Mouse (Mus musculus): ENCODE measurements around the gene Rras2. TPM values are rescaled to one million over a fixed set of nuclear protein-coding genes. Genes with fewer than 3 reads are reported as not detected.

Rras2 gene
- total RNA-seq (2021) = 10 to 100 TPM; 13.8 to 17.1 TPM
- long read RNA-seq, experiment 1, partial matches to known transcripts = 1 of 6 reads
- long read RNA-seq, experiment 1, other reads (novel, unspliced or antisense) = 1 of 6 reads
- long read RNA-seq, experiment 2, transcript Rras2-201 (6 exons, 2,275 nt) = major isoform, 8 of 8 reads
- long read RNA-seq, experiment 2, partial matches to known transcripts = 0 of 8 reads
- long read RNA-seq, experiment 2, other reads (novel, unspliced or antisense) = 0 of 8 reads

GRCm38 (mm10) chr7:114117444-114117905 is at the start of gene Rras2:
Gene Rras2, minus strand, starts transcription at chr7:114117781.
- intact Hi-C loops (cut with DNase I; ENCODE audit: low total_unique reads) = no loop called here
- DNase-seq = peak; percentile 86

- DNase-seq = no peak
- intact Hi-C loops (cut with DNase I; ENCODE audit: low total_unique reads) = no loop called here
Measured at GRCm38 (mm10) chr7:114162975-114163374, 45.4 kb upstream of the Rras2 start.

- intact Hi-C loops (cut with DNase I; ENCODE audit: low total_unique reads) = no loop called here
- no peak for DNase-seq
Measured at GRCm38 (mm10) chr7:114161101-114161500, 43.5 kb upstream of the Rras2 start.

GRCm38 (mm10) chr7:114157716-114158278 is 40.2 kb upstream of the Rras2 start:
- intact Hi-C loops (cut with DNase I; ENCODE audit: low total_unique reads) = no loop called here
- DNase-seq = no peak

- no peak for DNase-seq
- intact Hi-C loops (cut with DNase I; ENCODE audit: low total_unique reads) = no loop called here
Measured at GRCm38 (mm10) chr7:114156364-114156763, 38.8 kb upstream of the Rras2 start.

- intact Hi-C loops (cut with DNase I; ENCODE audit: low total_unique reads) = no loop called here
Measured at GRCm38 (mm10) chr7:114155053-114155865, 37.7 kb upstream of the Rras2 start.

GRCm38 (mm10) chr7:114151036-114151780 is 33.6 kb upstream of the Rras2 start:
- DNase-seq = no peak
- intact Hi-C loops (cut with DNase I; ENCODE audit: low total_unique reads) = no loop called here

More at GRCm38 (mm10) chr7:114155053-114155865, 37.7 kb upstream of the Rras2 start:
- no peak for DNase-seq

- intact Hi-C loops (cut with DNase I; ENCODE audit: low total_unique reads) = no loop called here
- no peak for DNase-seq
Measured at GRCm38 (mm10) chr7:114149564-114149963, 32.0 kb upstream of the Rras2 start.

GRCm38 (mm10) chr7:114149135-114149534 is 31.6 kb upstream of the Rras2 start:
- DNase-seq = no peak
- intact Hi-C loops (cut with DNase I; ENCODE audit: low total_unique reads) = no loop called here

GRCm38 (mm10) chr7:114145841-114146240 is 28.3 kb upstream of the Rras2 start:
- DNase-seq = no peak
- intact Hi-C loops (cut with DNase I; ENCODE audit: low total_unique reads) = no loop called here

GRCm38 (mm10) chr7:114142151-114142798 is 24.7 kb upstream of the Rras2 start:
- intact Hi-C loops (cut with DNase I; ENCODE audit: low total_unique reads) = no loop called here
- no peak for DNase-seq

GRCm38 (mm10) chr7:114140026-114140425 is 22.4 kb upstream of the Rras2 start:
- intact Hi-C loops (cut with DNase I; ENCODE audit: low total_unique reads) = no loop called here
- no peak for DNase-seq

- DNase-seq = no peak
- intact Hi-C loops (cut with DNase I; ENCODE audit: low total_unique reads) = no loop called here
Measured at GRCm38 (mm10) chr7:114139400-114139799, 21.8 kb upstream of the Rras2 start.

- intact Hi-C loops (cut with DNase I; ENCODE audit: low total_unique reads) = no loop called here
- no peak for DNase-seq
Measured at GRCm38 (mm10) chr7:114138261-114138660, 20.7 kb upstream of the Rras2 start.

GRCm38 (mm10) chr7:114135166-114135565 is 17.6 kb upstream of the Rras2 start:
- no peak for DNase-seq
- intact Hi-C loops (cut with DNase I; ENCODE audit: low total_unique reads) = no loop called here

- DNase-seq = no peak
- intact Hi-C loops (cut with DNase I; ENCODE audit: low total_unique reads) = no loop called here
Measured at GRCm38 (mm10) chr7:114133957-114134356, 16.4 kb upstream of the Rras2 start.

- no peak for DNase-seq
- intact Hi-C loops (cut with DNase I; ENCODE audit: low total_unique reads) = no loop called here
Measured at GRCm38 (mm10) chr7:114132316-114132715, 14.7 kb upstream of the Rras2 start.

GRCm38 (mm10) chr7:114129281-114129680 is 11.7 kb upstream of the Rras2 start:
- DNase-seq = no peak
- intact Hi-C loops (cut with DNase I; ENCODE audit: low total_unique reads) = no loop called here

- DNase-seq = no peak
- intact Hi-C loops (cut with DNase I; ENCODE audit: low total_unique reads) = no loop called here
Measured at GRCm38 (mm10) chr7:114118180-114118579, 599 bp upstream of the Rras2 start.

All from gastrocnemius, postnatal 14 days (tissue).